Mouse (Mus musculus) C2C12 (cell line): ENCODE measurements at regions not wholly inside any gene's neighbourhood (a gene's known extent, or its start where the extent isn't known, plus 50 kb on each side); places are given as distances from the start of the nearest gene placed in this dataset.
A peak's percentile ranks its signal among the peaks of the same experiment; 100 is the strongest.

ENCODE experiments used
- H3K27me3 ChIP-seq: one replicate; pipeline ENCODE4 v1.6.1; 2011; ENCODE audit not compliant: control insufficient read depth, insufficient read depth, insufficient read length
- H3K36me3 ChIP-seq: one replicate; pipeline ENCODE4 v1.6.1; 2011; ENCODE audit not compliant: control insufficient read depth, insufficient read depth
- H3K4me3 ChIP-seq: one replicate; pipeline ENCODE4 v1.5.1; 2011; ENCODE audit warnings: mild to moderate bottlenecking, control low read depth; ENCODE audit not compliant: poor library complexity, insufficient read depth, severe bottlenecking
- H3K79me2 ChIP-seq: one replicate; pipeline ENCODE4 v1.6.1; 2011; ENCODE audit not compliant: control insufficient read depth, insufficient read depth
- H3K79me3 ChIP-seq: one replicate; pipeline ENCODE4 v1.6.1; 2011; ENCODE audit warnings: low read depth, control low read depth
- H3ac ChIP-seq: one replicate; pipeline ENCODE3; 2011; ENCODE audit warnings: low read depth; ENCODE audit not compliant: control insufficient read depth, insufficient read length
- CEBPB ChIP-seq: IDR thresholded peaks from one replicate; pipeline ENCODE4 v1.6.1; 2011; ENCODE audit warnings: low read depth, mild to moderate bottlenecking, control low read depth, moderate library complexity
- CTCF ChIP-seq: IDR thresholded peaks from one replicate; pipeline ENCODE4 v1.5.1; 2011; ENCODE audit not compliant: control insufficient read depth, insufficient read depth, insufficient read length
- FOSL1 ChIP-seq: IDR thresholded peaks from one replicate; pipeline ENCODE4 v1.8.0; 2011; ENCODE audit warnings: mild to moderate bottlenecking, low read length; ENCODE audit not compliant: poor library complexity, insufficient read depth, severe bottlenecking
- MAX ChIP-seq: IDR thresholded peaks from one replicate; pipeline ENCODE4 v1.6.1; 2011; ENCODE audit warnings: mild to moderate bottlenecking, control low read depth
- MYOD1 ChIP-seq: IDR thresholded peaks from one replicate; pipeline ENCODE4 v1.6.1; 2011; ENCODE audit warnings: low read depth; ENCODE audit not compliant: control insufficient read depth, insufficient read length
- MYOG ChIP-seq: IDR thresholded peaks from one replicate; pipeline ENCODE4 v1.6.1; 2011; ENCODE audit not compliant: control insufficient read depth, insufficient read length; ENCODE audit errors: extremely low read depth
- USF1 ChIP-seq: IDR thresholded peaks from one replicate; pipeline ENCODE4 v1.6.1; 2011; ENCODE audit warnings: low read depth, mild to moderate bottlenecking, control low read depth, moderate library complexity

- TF ChIP-seq MAX (no peak), CEBPB (no peak), MYOD1 (no peak)
- Histone ChIP-seq H3K79me2 (no peaks in the 10 kb centered on the region), H3K79me3 (no peaks in the 10 kb centered on the region), H3ac (no peak overlapping the region), H3K4me3 (no peak overlapping the region), H3K27me3 (no peaks in the 10 kb centered on the region), H3K36me3 (no peaks in the 10 kb centered on the region)
Observed at GRCm38 (mm10) chr14:46514262-46514932, 123.9 kb upstream of the Bmp4 start.

- H3K27me3 ChIP-seq, result no peaks in the 10 kb centered on the region
- H3K79me3 ChIP-seq, result no peaks in the 10 kb centered on the region
- no peaks in the 10 kb centered on the region for H3K36me3 ChIP-seq
- H3K79me2 ChIP-seq, result no peaks in the 10 kb centered on the region
- no peak overlapping the region for H3ac ChIP-seq
- no peak for TF ChIP-seq MYOD1
- TF ChIP-seq CEBPB, result peak; percentile 68
- TF ChIP-seq MAX, result no peak
- TF ChIP-seq CTCF, result no peak
- no peak for TF ChIP-seq FOSL1
- no peak for TF ChIP-seq USF1
- no peak for TF ChIP-seq MYOG
- no peak overlapping the region for H3K4me3 ChIP-seq
Observed at GRCm38 (mm10) chr14:46512118-46512517, 121.6 kb upstream of the Bmp4 start.

- no peaks in the 10 kb centered on the region for H3K36me3 ChIP-seq
- TF ChIP-seq CEBPB, result no peak
- no peak for TF ChIP-seq CTCF
- no peak for TF ChIP-seq MYOD1
- no peak for TF ChIP-seq USF1
- no peak for TF ChIP-seq MYOG
- TF ChIP-seq FOSL1, result no peak
- TF ChIP-seq MAX, result no peak
- H3K27me3 ChIP-seq, result no peaks in the 10 kb centered on the region
- H3K79me2 ChIP-seq, result no peaks in the 10 kb centered on the region
- no peak overlapping the region for H3ac ChIP-seq
- no peaks in the 10 kb centered on the region for H3K79me3 ChIP-seq
- H3K4me3 ChIP-seq, result no peak overlapping the region
Observed at GRCm38 (mm10) chr14:46508871-46509270, 118.4 kb upstream of the Bmp4 start.

GRCm38 (mm10) chr14:46505266-46505665 lies 114.8 kb upstream of the Bmp4 start:
- TF ChIP-seq CEBPB (no peak), FOSL1 (no peak)
- Histone ChIP-seq H3K36me3 (no peaks in the 10 kb centered on the region), H3K79me3 (no peaks in the 10 kb centered on the region), H3K79me2 (no peaks in the 10 kb centered on the region), H3K4me3 (no peak overlapping the region), H3ac (no peak overlapping the region), H3K27me3 (no peaks in the 10 kb centered on the region)

- no peak for TF ChIP-seq MYOG
- TF ChIP-seq FOSL1, result no peak
- no peak for TF ChIP-seq USF1
- no peak for TF ChIP-seq MAX
- Histone ChIP-seq H3K27me3 (no peaks in the 10 kb centered on the region), H3K79me2 (no peaks in the 10 kb centered on the region), H3ac (no peak overlapping the region), H3K4me3 (no peak overlapping the region), H3K79me3 (no peaks in the 10 kb centered on the region), H3K36me3 (no peaks in the 10 kb centered on the region)
Observed at GRCm38 (mm10) chr14:46491601-46492000, 101.1 kb upstream of the Bmp4 start.

- H3K36me3 ChIP-seq, result no peaks in the 10 kb centered on the region
- H3K27me3 ChIP-seq, result no peaks in the 10 kb centered on the region
- H3K79me3 ChIP-seq, result no peaks in the 10 kb centered on the region
- H3ac ChIP-seq, result no peak overlapping the region
- no peak overlapping the region for H3K4me3 ChIP-seq
- H3K79me2 ChIP-seq, result no peaks in the 10 kb centered on the region
- TF ChIP-seq CTCF, result no peak
- TF ChIP-seq MYOD1, result no peak
- TF ChIP-seq MYOG, result no peak
- TF ChIP-seq FOSL1, result no peak
- no peak for TF ChIP-seq MAX
- TF ChIP-seq CEBPB, result no peak
- TF ChIP-seq USF1, result no peak
Observed at GRCm38 (mm10) chr14:46491182-46491581, 100.7 kb upstream of the Bmp4 start.
